Mouse (Mus musculus): ENCODE results near the gene Slfn8.

DNA sequence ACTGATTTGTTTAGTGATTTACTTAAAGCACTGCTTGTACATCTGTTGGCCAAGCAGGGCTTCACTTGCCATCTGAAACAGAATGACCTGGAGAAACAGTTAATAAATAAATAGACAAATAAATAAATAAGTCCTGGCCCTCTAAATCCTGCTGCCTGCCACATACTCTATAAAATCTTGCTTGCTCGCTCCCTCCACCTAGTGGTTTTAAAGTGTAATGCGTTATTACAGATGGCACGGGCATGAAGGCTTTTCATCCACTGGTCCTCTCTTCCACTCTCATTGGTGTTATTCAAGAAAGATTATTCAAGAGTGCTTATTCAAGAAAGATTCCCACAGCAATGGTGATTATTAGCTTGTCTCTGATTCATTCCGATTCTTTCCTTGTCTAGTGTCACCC is 61.0 kb downstream of the Slfn8 start:
- TF ChIP-seq CTCF (IDR thresholded peaks at IDR 0.05; ENCODE audit: control insufficient read depth, insufficient read depth, low read length) (peak; percentile 29; the same call in 1 of the 2 replicates), POLR2A (IDR thresholded peaks at IDR 0.05; ENCODE audit: borderline replicate concordance, control insufficient read depth, low read depth, low read length) (no peak)

Data from bone marrow, adult 2 months (tissue).